Mouse (Mus musculus) forebrain, embryonic 16.5 days (tissue): ENCODE data around the gene Slc26a3. TPM values are rescaled to one million over a fixed set of nuclear protein-coding genes. Genes with fewer than 3 reads are reported as not detected.

ENCODE experiments used
- ATAC-seq: fragments of 200-750 bp; cut with Nextera tagmentation; 2 replicates; pipeline ENCODE4 v1.8.0; 2017; ENCODE audit warnings: mild to moderate bottlenecking, moderate library complexity
- H3K27ac ChIP-seq: fragments of 300-500 bp; sonication (generic); 2 replicates; pipeline ENCODE4 v1.5.1; 2014; ENCODE audit warnings: low read length, control low read depth
- H3K27me3 ChIP-seq: fragments of 300-500 bp; sonication (generic); replicated peaks from 2 replicates; pipeline ENCODE4 v1.6.1; 2014; ENCODE audit warnings: low read length; ENCODE audit not compliant: control insufficient read depth, insufficient read depth
- H3K36me3 ChIP-seq: fragments of 300-500 bp; sonication (generic); 2 replicates; pipeline ENCODE4 v1.6.1; 2014; ENCODE audit not compliant: control insufficient read depth, insufficient read depth
- H3K4me1 ChIP-seq: fragments of 300-500 bp; sonication (generic); replicated peaks from 2 replicates; pipeline ENCODE4 v1.6.1; 2014; ENCODE audit warnings: low read length; ENCODE audit not compliant: control insufficient read depth, insufficient read depth
- H3K4me2 ChIP-seq: fragments of 300-500 bp; sonication (generic); 2 replicates; pipeline ENCODE4 v1.6.1; 2014; ENCODE audit warnings: mild to moderate bottlenecking, low read length, control low read depth
- H3K4me3 ChIP-seq: fragments of 300-500 bp; sonication (generic); replicated peaks from 2 replicates; pipeline ENCODE4 v1.5.1; 2014; ENCODE audit warnings: mild to moderate bottlenecking, low read length, control low read depth
- H3K9ac ChIP-seq: fragments of 300-500 bp; sonication (generic); replicated peaks from 2 replicates; pipeline ENCODE4 v1.6.1; 2014; ENCODE audit warnings: low read depth, low read length, control low read depth
- H3K9me3 ChIP-seq: fragments of 300-500 bp; sonication (generic); 2 replicates; pipeline ENCODE4 v1.6.1; 2016; ENCODE audit warnings: low read length; ENCODE audit not compliant: control insufficient read depth
- WGBS: fragments of 180-500 bp; shearing (Covaris S2); extraction: QIAGEN DNeasy Blood & Tissue Kit; methylation state at CpG from one replicate; pipeline ENCODE4 v1.1.7; 2014; 5-methylcytosine and 5-hydroxymethylcytosine counted together
- polyA plus RNA-seq: library from polyadenylated mRNA; unstranded; fragments of >200 nt; fragmentation: Nextera tagmentation; extraction: Ambion mirVana; gene quantifications from 2 replicates; pipeline ENCODE4 v1.2.1, GENCODE M21; 2015

Gene Slc26a3
- polyA plus RNA-seq = 0.11 TPM in 1 of 2 replicates, not detected in the other

- no peak for ATAC-seq
- H3K36me3 ChIP-seq = no peaks in the 10 kb centered on the region
- no peak within 1 kb of the TSS for H3K4me3 ChIP-seq
- H3K27ac ChIP-seq = no peak within 1 kb of the TSS
- H3K9me3 ChIP-seq = no peaks in the 10 kb centered on the region
- no peaks in the 10 kb centered on the region for H3K4me1 ChIP-seq
- WGBS = 87% methylated on average over 3 of the region's 3 CpGs
- no peak within 1 kb of the TSS for H3K9ac ChIP-seq
- H3K27me3 ChIP-seq = no peaks in the 10 kb centered on the region
- no peak within 1 kb of the TSS for H3K4me2 ChIP-seq
Observed at GRCm38 (mm10) chr12:31390571-31390970, at the start of gene Slc26a3. Gene Slc26a3, plus strand, starts transcription at chr12:31390871.

GRCm38 (mm10) chr12:31350191-31350943 lies 40.3 kb upstream of the Slc26a3 start:
- 29% methylated on average over 15 of the region's 15 CpGs for WGBS
- peaks cover 12% of the 10 kb centered on the region for H3K4me1 ChIP-seq
- peaks cover 7% of the 10 kb centered on the region; the same call in 1 of the 2 replicates for H3K36me3 ChIP-seq
- peak overlapping the region; percentile 93 for H3K4me2 ChIP-seq
- H3K27me3 ChIP-seq = no peaks in the 10 kb centered on the region
- H3K9me3 ChIP-seq = no peaks in the 10 kb centered on the region
- H3K27ac ChIP-seq = no peak overlapping the region
- no peak; the same call in 1 of the 2 replicates for ATAC-seq
- H3K4me3 ChIP-seq = peak overlapping the region; percentile 83
- peak overlapping the region; percentile 86 for H3K9ac ChIP-seq

GRCm38 (mm10) chr12:31350944-31351928 lies 39.4 kb upstream of the Slc26a3 start, which contains the start of gene Dld:
Gene Dld, minus strand, starts transcription at chr12:31351453.
- Histone ChIP-seq H3K9ac (peak within 1 kb of the TSS; percentile 86), H3K4me2 (peak within 1 kb of the TSS; percentile 93), H3K4me1 (peaks cover 12% of the 10 kb centered on the region), H3K27me3 (no peaks in the 10 kb centered on the region), H3K9me3 (no peaks in the 10 kb centered on the region), H3K4me3 (peak within 1 kb of the TSS; percentile 83), H3K36me3 (peaks cover 7% of the 10 kb centered on the region; the same call in 1 of the 2 replicates), H3K27ac (peak within 1 kb of the TSS; percentile 45)
- ATAC-seq = peak; percentile 100
- WGBS = 5% methylated on average over 66 of the region's 66 CpGs

GRCm38 (mm10) chr12:31366428-31366827 lies 24.2 kb upstream of the Slc26a3 start:
- Histone ChIP-seq H3K9ac (no peak overlapping the region), H3K36me3 (no peaks in the 10 kb centered on the region), H3K4me1 (no peaks in the 10 kb centered on the region), H3K4me2 (no peak overlapping the region), H3K27me3 (no peaks in the 10 kb centered on the region), H3K4me3 (no peak overlapping the region), H3K9me3 (no peaks in the 10 kb centered on the region), H3K27ac (no peak overlapping the region)
- ATAC-seq = no peak
- 36% methylated on average over 3 of the region's 3 CpGs for WGBS

- no peak overlapping the region for H3K4me2 ChIP-seq
- no peaks in the 10 kb centered on the region for H3K27me3 ChIP-seq
- H3K27ac ChIP-seq = no peak overlapping the region
- no peaks in the 10 kb centered on the region for H3K9me3 ChIP-seq
- no peak overlapping the region for H3K9ac ChIP-seq
- WGBS = 85% methylated on average over 5 of the region's 5 CpGs
- ATAC-seq = no peak
- no peaks in the 10 kb centered on the region for H3K4me1 ChIP-seq
- H3K36me3 ChIP-seq = no peaks in the 10 kb centered on the region
- no peak overlapping the region for H3K4me3 ChIP-seq
Observed at GRCm38 (mm10) chr12:31367721-31368120, 22.9 kb upstream of the Slc26a3 start.

- Histone ChIP-seq H3K4me3 (no peak overlapping the region), H3K4me1 (no peaks in the 10 kb centered on the region), H3K9me3 (no peaks in the 10 kb centered on the region), H3K27ac (no peak overlapping the region), H3K36me3 (no peaks in the 10 kb centered on the region), H3K27me3 (no peaks in the 10 kb centered on the region), H3K9ac (no peak overlapping the region), H3K4me2 (no peak overlapping the region)
- no peak for ATAC-seq
- 92% methylated on average over 1 of the region's 1 CpGs for WGBS
Observed at GRCm38 (mm10) chr12:31369118-31369517, 21.6 kb upstream of the Slc26a3 start.

GRCm38 (mm10) chr12:31369656-31370055 lies 21.0 kb upstream of the Slc26a3 start:
- ATAC-seq = no peak
- no peak overlapping the region for H3K9ac ChIP-seq
- no peak overlapping the region for H3K4me2 ChIP-seq
- H3K4me1 ChIP-seq = no peaks in the 10 kb centered on the region
- H3K4me3 ChIP-seq = no peak overlapping the region
- 92% methylated on average over 7 of the region's 7 CpGs for WGBS
- H3K36me3 ChIP-seq = no peaks in the 10 kb centered on the region
- no peaks in the 10 kb centered on the region for H3K9me3 ChIP-seq
- no peaks in the 10 kb centered on the region for H3K27me3 ChIP-seq
- no peak overlapping the region for H3K27ac ChIP-seq

GRCm38 (mm10) chr12:31374603-31375282 lies 15.9 kb upstream of the Slc26a3 start:
- no peaks in the 10 kb centered on the region for H3K9me3 ChIP-seq
- H3K27ac ChIP-seq = no peak overlapping the region
- WGBS = 33% methylated on average over 9 of the region's 9 CpGs
- H3K4me3 ChIP-seq = no peak overlapping the region
- no peaks in the 10 kb centered on the region for H3K27me3 ChIP-seq
- H3K9ac ChIP-seq = no peak overlapping the region
- ATAC-seq = peak; percentile 79
- H3K4me1 ChIP-seq = peaks cover 7% of the 10 kb centered on the region
- H3K36me3 ChIP-seq = no peaks in the 10 kb centered on the region
- peak overlapping the region; percentile 31; the same call in 1 of the 2 replicates for H3K4me2 ChIP-seq

GRCm38 (mm10) chr12:31375283-31375615 lies 15.4 kb upstream of the Slc26a3 start:
- WGBS = 73% methylated on average over 4 of the region's 4 CpGs
- Histone ChIP-seq H3K4me1 (peaks cover 9% of the 10 kb centered on the region), H3K36me3 (no peaks in the 10 kb centered on the region), H3K9me3 (no peaks in the 10 kb centered on the region), H3K4me3 (no peak overlapping the region), H3K9ac (no peak overlapping the region), H3K27ac (no peak overlapping the region), H3K4me2 (no peak overlapping the region), H3K27me3 (no peaks in the 10 kb centered on the region)
- ATAC-seq = no peak
